17 mouse cellular contexts compared by ENCODE assay signal in genomic region chr12:112630029-112630428, GRCm38 (mm10). TPM values are rescaled to one million over a fixed set of nuclear protein-coding genes. Genes with fewer than 3 reads are reported as not detected.
A peak's percentile ranks its signal among the peaks of the same experiment; 100 is the strongest.
DNase-seq lines count a peak whose midpoint lies in the region; ATAC-seq and TF ChIP-seq lines count a peak whose summit lies in the region.
"Had no signal": no experiment of that assay in that cellular context is flagged by ENCODE, and none has a peak within 500 bp of the region (broad histone marks: within the 10 kb centered on the region; RNA-seq: fewer than 3 reads in every experiment).

No protein-coding gene starts in this region.

- no peak for ATAC-seq in forebrain, embryonic 14.5 days

- peak; percentile 75 for DNase-seq in gastrocnemius, adult 2 months
- DNase-seq in gastrocnemius, postnatal 10 days: no peak
- peak; percentile 57 for DNase-seq in 416B (ENCODE audit: low read depth)
- peak; percentile 57 for DNase-seq in gastrocnemius, postnatal 25 days
- DNase-seq in urinary bladder, postnatal 25 days (ENCODE audit: low spot score): no peak
- no peak for DNase-seq in forebrain, embryonic 14.5 days (ENCODE audit: low spot score)
- no peak for DNase-seq in layer of hippocampus, adult 8-10 months (ENCODE audit: low spot score in 2 of 2)
- DNase-seq: cerebellum, adult 8-10 months; cerebellum, postnatal 10 days; forebrain, postnatal 0 days; kidney, adult 8-10 months had no signal

- TF ChIP-seq CTCF in gastrocnemius, adult 2 months (IDR thresholded peaks at IDR 0.05): no peak
- no peak for TF ChIP-seq CTCF in bone marrow, adult 2 months (IDR thresholded peaks at IDR 0.05; ENCODE audit: control insufficient read depth, insufficient read depth, low read length)

- no peaks in the 10 kb centered on the region for H3K9me3 ChIP-seq in forebrain, embryonic 14.5 days (replicated peaks; ENCODE audit: control insufficient read depth, low read length)
- H3K9me3 ChIP-seq: forebrain, embryonic 10.5 days; forebrain, embryonic 13.5 days; heart, embryonic 12.5 days; heart, embryonic 15.5 days; hindbrain, embryonic 15.5 days had no signal

- TF ChIP-seq POLR2A in bone marrow, adult 2 months (IDR thresholded peaks at IDR 0.05; ENCODE audit: borderline replicate concordance, control insufficient read depth, low read depth, low read length): no peak

- H3K4me2 ChIP-seq in forebrain, embryonic 14.5 days (ENCODE audit: low read length): no peak overlapping the region

- intact Hi-C loops in gastrocnemius, adult 2 months (cut with DNase I): no loop called here

- H3K36me3 ChIP-seq in forebrain, embryonic 14.5 days (ENCODE audit: control insufficient read depth, insufficient read depth, low read length): no peaks in the 10 kb centered on the region
- H3K36me3 ChIP-seq: forebrain, embryonic 10.5 days; heart, embryonic 15.5 days; hindbrain, embryonic 15.5 days had no signal

- no peak overlapping the region for H3K9ac ChIP-seq in forebrain, embryonic 14.5 days (ENCODE audit: low read length)
- H3K9ac ChIP-seq: forebrain, embryonic 13.5 days; hindbrain, embryonic 15.5 days had no signal

- peak overlapping the region; percentile 50; the same call in 1 of the 2 replicates for H3K4me3 ChIP-seq in gastrocnemius, adult 2 months
- no peak overlapping the region for H3K4me3 ChIP-seq in bone marrow, adult 2 months (replicated peaks; ENCODE audit: control insufficient read depth, low read depth, low read length)
- no peak overlapping the region for H3K4me3 ChIP-seq in forebrain, embryonic 14.5 days (ENCODE audit: low read depth, low read length)
- H3K4me3 ChIP-seq: forebrain, embryonic 10.5 days; forebrain, embryonic 13.5 days had no signal

- H3K27ac ChIP-seq in gastrocnemius, adult 2 months: peak overlapping the region; percentile 99
- H3K27ac ChIP-seq in bone marrow, adult 2 months (ENCODE audit: control insufficient read depth, insufficient read depth, low read depth, low read length, poor library complexity): peak overlapping the region; percentile 0; the same call in 1 of the 2 replicates
- H3K27ac ChIP-seq in forebrain, embryonic 14.5 days (ENCODE audit: low read depth, low read length): no peak overlapping the region
- H3K27ac ChIP-seq: forebrain, embryonic 13.5 days; hindbrain, embryonic 15.5 days had no signal

- H3K27me3 ChIP-seq in forebrain, embryonic 14.5 days (replicated peaks; ENCODE audit: control insufficient read depth, insufficient read depth, low read length): no peaks in the 10 kb centered on the region
- H3K27me3 ChIP-seq: forebrain, embryonic 13.5 days; heart, embryonic 12.5 days; heart, embryonic 15.5 days; hindbrain, embryonic 15.5 days had no signal

- WGBS in bone marrow, adult 2 months: 75% methylated on average over 12 of the region's 12 CpGs
- 94% methylated on average over 12 of the region's 12 CpGs for WGBS in forebrain, embryonic 14.5 days

- peaks cover 30% of the 10 kb centered on the region for H3K4me1 ChIP-seq in bone marrow, adult 2 months (ENCODE audit: control insufficient read depth, insufficient read depth, low read length)
- peaks cover 3% of the 10 kb centered on the region; the same call in 1 of the 2 replicates for H3K4me1 ChIP-seq in forebrain, embryonic 14.5 days (ENCODE audit: control insufficient read depth, insufficient read depth, low read length)

RNA-seq across cellular contexts. Expression of gene Adssl1, which starts 10.2 kb away (rescaled TPM):
- 1,000 to 10,000 TPM; 1,028 to 1,061 TPM for total RNA-seq in gastrocnemius, adult 2 months (2021)
- total RNA-seq in gastrocnemius, postnatal 10 days (2021): 100 to 1,000 TPM; 340 to 358 TPM
- polyA plus RNA-seq in bone marrow, adult 2 months (2011; ENCODE audit: insufficient read depth, insufficient read length, low replicate concordance, missing spikeins): 21.0 and 44.8 TPM in 2 replicates
- total RNA-seq in gastrocnemius, postnatal 25 days (2021): 100 to 1,000 TPM; 887 to 928 TPM
- 2.0 and 2.1 TPM in 2 replicates for polyA plus RNA-seq in forebrain, embryonic 14.5 days (2014; fragmentation: Nextera tagmentation; extraction: Ambion mirVana)
- 10 to 100 TPM in 3 of 4 experiments, 1 to 10 TPM in 1; 9.6 to 30.4 (median 20.8) TPM for total RNA-seq in layer of hippocampus, adult 8-10 months (2022)

RNA-seq across cellular contexts. Expression of gene Siva1, which starts 14.4 kb away (rescaled TPM):
- 10 to 100 TPM; 18.6 to 25.3 TPM for total RNA-seq in gastrocnemius, adult 2 months (2021)
- 10 to 100 TPM; 27.2 to 28.1 TPM for total RNA-seq in gastrocnemius, postnatal 10 days (2021)
- 47.7 and 81.1 TPM in 2 replicates for polyA plus RNA-seq in bone marrow, adult 2 months (2011; ENCODE audit: insufficient read depth, insufficient read length, low replicate concordance, missing spikeins)
- total RNA-seq in gastrocnemius, postnatal 25 days (2021): 10 to 100 TPM; 13.4 to 16.1 TPM
- polyA plus RNA-seq in forebrain, embryonic 14.5 days (2014; fragmentation: Nextera tagmentation; extraction: Ambion mirVana): 94.1 and 155 TPM in 2 replicates
- total RNA-seq in layer of hippocampus, adult 8-10 months (2022): 10 to 100 TPM; 20.8 to 23.5 (median 22.1) TPM

RNA-seq across cellular contexts. Expression of gene Inf2, which starts 41.4 kb away (rescaled TPM):
- total RNA-seq in gastrocnemius, adult 2 months (2021): 10 to 100 TPM in 1 of 2 experiments, 1 to 10 TPM in 1; 8.2 to 13.0 TPM
- 10 to 100 TPM; 16.8 to 22.5 TPM for total RNA-seq in gastrocnemius, postnatal 10 days (2021)
- 40.0 and 82.8 TPM in 2 replicates for polyA plus RNA-seq in bone marrow, adult 2 months (2011; ENCODE audit: insufficient read depth, insufficient read length, low replicate concordance, missing spikeins)
- total RNA-seq in gastrocnemius, postnatal 25 days (2021): 10 to 100 TPM; 10.3 to 10.9 TPM
- 2.6 and 2.9 TPM in 2 replicates for polyA plus RNA-seq in forebrain, embryonic 14.5 days (2014; fragmentation: Nextera tagmentation; extraction: Ambion mirVana)
- total RNA-seq in layer of hippocampus, adult 8-10 months (2022): 100 to 1,000 TPM; 111 to 121 (median 115) TPM

RNA-seq across cellular contexts. Expression of gene Akt1, which starts 44.7 kb away (rescaled TPM):
- 10 to 100 TPM; 50.9 to 59.3 TPM for total RNA-seq in gastrocnemius, adult 2 months (2021)
- 100 to 1,000 TPM; 133 to 142 TPM for total RNA-seq in gastrocnemius, postnatal 10 days (2021)
- 39.8 and 56.1 TPM in 2 replicates for polyA plus RNA-seq in bone marrow, adult 2 months (2011; ENCODE audit: insufficient read depth, insufficient read length, low replicate concordance, missing spikeins)
- 10 to 100 TPM; 63.5 to 69.7 TPM for total RNA-seq in gastrocnemius, postnatal 25 days (2021)
- polyA plus RNA-seq in forebrain, embryonic 14.5 days (2014; fragmentation: Nextera tagmentation; extraction: Ambion mirVana): 61.7 and 65.4 TPM in 2 replicates
- 100 to 1,000 TPM; 153 to 162 (median 161) TPM for total RNA-seq in layer of hippocampus, adult 8-10 months (2022)

RNA-seq across cellular contexts. Expression of gene Zbtb42, which starts 48.6 kb away (rescaled TPM):
- total RNA-seq in gastrocnemius, adult 2 months (2021): under 1 TPM; 0.64 to 0.81 TPM
- 1 to 10 TPM; 1.8 to 2.1 TPM for total RNA-seq in gastrocnemius, postnatal 10 days (2021)
- 2.6 and 5.1 TPM in 2 replicates for polyA plus RNA-seq in bone marrow, adult 2 months (2011; ENCODE audit: insufficient read depth, insufficient read length, low replicate concordance, missing spikeins)
- 1 to 10 TPM; 1.2 to 1.9 TPM for total RNA-seq in gastrocnemius, postnatal 25 days (2021)
- polyA plus RNA-seq in forebrain, embryonic 14.5 days (2014; fragmentation: Nextera tagmentation; extraction: Ambion mirVana): 1.0 and 1.8 TPM in 2 replicates
- total RNA-seq in layer of hippocampus, adult 8-10 months (2022): 1 to 10 TPM in 3 of 4 experiments, under 1 TPM in 1; 0.98 to 2.2 (median 1.1) TPM

Comparison
In these comparisons a context has a peak if more than half of its experiments do, and no peak if none do; other contexts are left out.
1. DNase-seq: peak in gastrocnemius, adult 2 months (single experiment), 416B (single experiment) and gastrocnemius, postnatal 25 days (single experiment); none in gastrocnemius, postnatal 10 days (single experiment), urinary bladder, postnatal 25 days (single experiment), forebrain, embryonic 14.5 days (single experiment) and layer of hippocampus, adult 8-10 months (0 of 2).
2. RNA of gene Adssl1, which starts 10.2 kb away (total RNA-seq): 1,028 to 1,061 TPM in gastrocnemius, adult 2 months, 887 to 928 TPM in gastrocnemius, postnatal 25 days and 340 to 358 TPM in gastrocnemius, postnatal 10 days; 9.6 to 30.4 TPM in layer of hippocampus, adult 8-10 months; every median in the first group is over 10 times any median in the second.
3. RNA of gene Inf2, which starts 41.4 kb away (total RNA-seq): 111 to 121 TPM in layer of hippocampus, adult 8-10 months; 16.8 to 22.5 TPM in gastrocnemius, postnatal 10 days, 8.2 to 13.0 TPM in gastrocnemius, adult 2 months and 10.3 to 10.9 TPM in gastrocnemius, postnatal 25 days; every median in the first group is over 4 times any median in the second.